Mouse (Mus musculus) heart, adult 18-20 months (tissue): ENCODE results near the gene Wdr4. TPM values are rescaled to one million over a fixed set of nuclear protein-coding genes. Genes with fewer than 3 reads are reported as not detected.
"Not testable (repeated sequence)": the region's sequence is repeated elsewhere in the genome, so short reads cannot be mapped to it uniquely, and the experiment has no call there.

ENCODE experiments used
- DNase-seq, 2 experiments: peaks; one replicate each; pipeline ENCODE4 v3.0.0; 2021 to 2022; ENCODE audit warnings: mixed read lengths in 1 of 2
- long read RNA-seq, 2 experiments: library from polyadenylated mRNA; stranded (forward); transcript quantifications; one replicate each; pipeline ENCODE4 v2.0.0; 2021
- total RNA-seq, 2 experiments: library from RNA; stranded (reverse); gene quantifications; 2 replicates each; pipeline ENCODE4 v1.2.3; 2021

The Wdr4 gene
- total RNA-seq: 1 to 10 TPM; 5.8 to 6.5 TPM
- long read RNA-seq, experiment 1, full-length matches to known transcripts: 6 of 7 reads
- long read RNA-seq, experiment 1, partial matches to known transcripts: 1 of 7 reads
- long read RNA-seq, experiment 1, other reads (novel, unspliced or antisense): 0 of 7 reads
- long read RNA-seq, experiment 2, full-length matches to known transcripts: 3 of 6 reads
- long read RNA-seq, experiment 2, partial matches to known transcripts: 0 of 6 reads
- long read RNA-seq, experiment 2, other reads (novel, unspliced or antisense): 3 of 6 reads

GRCm38 (mm10) chr17:31519946-31520838, at the start of gene Wdr4, which contains the start of gene Ndufv3:
Gene Wdr4, minus strand, starts transcription at chr17:31519980.
Gene Ndufv3, plus strand, starts transcription at chr17:31520115.
- DNase-seq: peak; percentile 100

GRCm38 (mm10) chr17:31566276-31566675, 46.5 kb upstream of the Wdr4 start:
- DNase-seq: no peak

GRCm38 (mm10) chr17:31565141-31566056, 45.6 kb upstream of the Wdr4 start:
- DNase-seq: peak; percentile 66 to 69

GRCm38 (mm10) chr17:31564858-31565140, 45.0 kb upstream of the Wdr4 start:
- no peak for DNase-seq

- DNase-seq: peak; percentile 97 to 99
Observed at GRCm38 (mm10) chr17:31564015-31564857, 44.5 kb upstream of the Wdr4 start, which contains the start of gene Pknox1. Gene Pknox1, plus strand, starts transcription at chr17:31564734.

- DNase-seq: peak; percentile 47 to 70
Observed at GRCm38 (mm10) chr17:31563632-31564014, 43.8 kb upstream of the Wdr4 start.

GRCm38 (mm10) chr17:31559021-31559789, 39.4 kb upstream of the Wdr4 start:
- DNase-seq: no peak

- DNase-seq: no peak
Observed at GRCm38 (mm10) chr17:31557947-31558542, 38.3 kb upstream of the Wdr4 start.

GRCm38 (mm10) chr17:31557124-31557880, 37.5 kb upstream of the Wdr4 start:
- peak; percentile 62 to 71 for DNase-seq

- DNase-seq: no peak
Observed at GRCm38 (mm10) chr17:31556253-31556652, 36.5 kb upstream of the Wdr4 start.

- DNase-seq: not testable (repeated sequence)
Observed at GRCm38 (mm10) chr17:31552601-31553000, 32.8 kb upstream of the Wdr4 start.

GRCm38 (mm10) chr17:31549389-31549788, 29.6 kb upstream of the Wdr4 start:
- no peak for DNase-seq

- no peak for DNase-seq
Observed at GRCm38 (mm10) chr17:31547974-31548373, 28.2 kb upstream of the Wdr4 start.

GRCm38 (mm10) chr17:31546444-31547196, 26.8 kb upstream of the Wdr4 start:
- peak in 1 of 2 experiments; percentile 65 for DNase-seq

GRCm38 (mm10) chr17:31543574-31543973, 23.8 kb upstream of the Wdr4 start:
- no peak for DNase-seq

- DNase-seq: peak; percentile 33 to 54
Observed at GRCm38 (mm10) chr17:31541460-31541831, 21.7 kb upstream of the Wdr4 start.

GRCm38 (mm10) chr17:31540809-31541459, 21.2 kb upstream of the Wdr4 start:
- no peak for DNase-seq

- DNase-seq: no peak
Observed at GRCm38 (mm10) chr17:31540101-31540500, 20.3 kb upstream of the Wdr4 start.
